Mouse (Mus musculus) liver, embryonic 14.5 days (tissue): ENCODE data around the gene Polr1d.

ENCODE experiments used
- CTCF ChIP-seq: IDR thresholded peaks from 2 replicates; pipeline ENCODE4 v1.5.1; 2016; ENCODE audit warnings: antibody characterized with exemption, low read depth, control low read depth
- EP300 ChIP-seq: IDR thresholded peaks from 2 replicates; pipeline ENCODE4 v1.6.1; 2016; ENCODE audit warnings: antibody characterized with exemption, low read depth

GRCm38 (mm10) chr5:147054328-147054727 is 22.5 kb upstream of the Polr1d start:
- TF ChIP-seq EP300 (no peak), CTCF (no peak)
